Mouse (Mus musculus) lung, embryonic 15.5 days (tissue): ENCODE measurements around the gene Ppp2r3a. TPM values are rescaled to one million over a fixed set of nuclear protein-coding genes. Genes with fewer than 3 reads are reported as not detected.

ENCODE experiments used
- ATAC-seq: fragments of 200-750 bp; cut with Nextera tagmentation; 2 replicates; pipeline ENCODE4 v1.8.0; 2017; ENCODE audit warnings: moderate number of reproducible peaks, borderline replicate concordance; ENCODE audit not compliant: low FRiP score, low TSS enrichment; ENCODE audit errors: extremely low read depth
- H3K27ac ChIP-seq: fragments of 300-500 bp; sonication (generic); 2 replicates; pipeline ENCODE4 v1.5.1; 2015; ENCODE audit warnings: moderate library complexity, mild to moderate bottlenecking, inconsistent platforms
- H3K27me3 ChIP-seq: fragments of 300-500 bp; sonication (generic); 2 replicates; pipeline ENCODE4 v1.6.1; 2015; ENCODE audit warnings: inconsistent platforms
- H3K36me3 ChIP-seq: fragments of 300-500 bp; sonication (generic); 2 replicates; pipeline ENCODE4 v1.6.1; 2015; ENCODE audit warnings: inconsistent platforms
- H3K4me1 ChIP-seq: fragments of 300-500 bp; sonication (generic); 2 replicates; pipeline ENCODE4 v1.6.1; 2015; ENCODE audit warnings: inconsistent platforms
- H3K4me2 ChIP-seq: fragments of 300-500 bp; sonication (generic); 2 replicates; pipeline ENCODE4 v1.6.1; 2015; ENCODE audit warnings: inconsistent platforms, mild to moderate bottlenecking, moderate library complexity
- H3K4me3 ChIP-seq: fragments of 300-500 bp; sonication (generic); 2 replicates; pipeline ENCODE4 v1.5.1; 2015; ENCODE audit warnings: mild to moderate bottlenecking, inconsistent platforms
- H3K9ac ChIP-seq: fragments of 300-500 bp; sonication (generic); 2 replicates; pipeline ENCODE4 v1.6.1; 2015; ENCODE audit warnings: inconsistent platforms
- H3K9me3 ChIP-seq: fragments of 300-500 bp; sonication (generic); 2 replicates; pipeline ENCODE4 v1.6.1; 2016; ENCODE audit warnings: inconsistent platforms
- WGBS: fragments of 180-500 bp; shearing (Covaris S2); methylation state at CpG from one replicate; pipeline ENCODE4 v1.1.7; 2015; 5-methylcytosine and 5-hydroxymethylcytosine counted together
- polyA plus RNA-seq: library from polyadenylated mRNA; unstranded; fragments of >200 nt; fragmentation: Nextera tagmentation; extraction: Ambion mirVana; gene quantifications from 2 replicates; pipeline ENCODE4 v1.2.1, GENCODE M21; 2015

Ppp2r3a gene
- polyA plus RNA-seq, 1 experiment from 2014 or later, result 12.2 TPM

- Histone ChIP-seq H3K9ac (no peak overlapping the region), H3K4me1 (peaks cover 5% of the 10 kb centered on the region; the same call in 1 of the 2 replicates), H3K27me3 (no peaks in the 10 kb centered on the region), H3K36me3 (no peaks in the 10 kb centered on the region), H3K27ac (0 out of 2 replicates have a peak overlapping the region, but pooled peaks have one; percentile 15), H3K4me3 (peak overlapping the region; percentile 73; the same call in 1 of the 2 replicates), H3K4me2 (peak overlapping the region; percentile 82), H3K9me3 (no peaks in the 10 kb centered on the region)
- 38% methylated on average over 5 of the region's 5 CpGs for WGBS
- no peak for ATAC-seq
Measured at GRCm38 (mm10) chr9:101072506-101072905, 179.1 kb downstream of the Ppp2r3a start.

DNA sequence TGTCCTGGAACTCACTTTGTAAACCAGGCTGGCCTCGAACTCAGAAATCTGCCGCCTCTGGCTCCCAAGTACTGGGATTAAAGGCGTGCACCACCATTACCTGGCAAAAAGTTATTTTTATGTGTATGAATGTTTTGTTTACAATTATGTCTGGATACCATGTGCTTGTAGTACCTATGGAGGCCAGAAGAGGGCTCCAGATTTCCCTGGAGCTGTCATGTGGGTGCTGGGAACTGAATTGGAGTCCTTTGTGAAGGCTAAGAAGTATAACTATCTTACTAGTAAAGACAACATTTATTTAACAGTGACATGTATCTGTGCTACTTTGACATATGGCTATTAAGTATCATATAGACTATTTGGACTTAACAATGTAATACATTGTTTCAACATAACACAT is 181.8 kb downstream of the Ppp2r3a start:
- H3K27me3 ChIP-seq, result no peaks in the 10 kb centered on the region
- H3K4me1 ChIP-seq, result peaks cover 4% of the 10 kb centered on the region; the same call in 1 of the 2 replicates
- H3K36me3 ChIP-seq, result no peaks in the 10 kb centered on the region
- H3K4me2 ChIP-seq, result no peak overlapping the region
- H3K4me3 ChIP-seq, result no peak overlapping the region
- no peak overlapping the region for H3K9ac ChIP-seq
- 93% methylated on average over 3 of the region's 3 CpGs for WGBS
- H3K27ac ChIP-seq, result no peak overlapping the region
- no peaks in the 10 kb centered on the region for H3K9me3 ChIP-seq
- ATAC-seq, result no peak

- no peak overlapping the region for H3K4me3 ChIP-seq
- no peak for ATAC-seq
- WGBS, result 58% methylated on average over 3 of the region's 3 CpGs
Measured at GRCm38 (mm10) chr9:101065076-101065602, 186.5 kb downstream of the Ppp2r3a start.

GRCm38 (mm10) chr9:101062253-101062780 is 189.3 kb downstream of the Ppp2r3a start:
- H3K9ac ChIP-seq, result no peak overlapping the region
- 37% methylated on average over 6 of the region's 6 CpGs for WGBS
- peak; percentile 27; the same call in 1 of the 2 replicates for ATAC-seq
- H3K9me3 ChIP-seq, result no peaks in the 10 kb centered on the region
- H3K4me1 ChIP-seq, result 0 out of 2 replicates have a peak, but pooled peaks cover 9% of the 10 kb centered on the region
- H3K4me3 ChIP-seq, result no peak overlapping the region
- H3K27ac ChIP-seq, result no peak overlapping the region
- no peaks in the 10 kb centered on the region for H3K27me3 ChIP-seq
- no peak overlapping the region for H3K4me2 ChIP-seq
- H3K36me3 ChIP-seq, result no peaks in the 10 kb centered on the region

More at GRCm38 (mm10) chr9:101065076-101065602, 186.5 kb downstream of the Ppp2r3a start:
- no peak overlapping the region for H3K9ac ChIP-seq
- H3K9me3 ChIP-seq, result no peaks in the 10 kb centered on the region
- no peak overlapping the region for H3K27ac ChIP-seq
- H3K27me3 ChIP-seq, result no peaks in the 10 kb centered on the region
- no peak overlapping the region for H3K4me2 ChIP-seq
- H3K4me1 ChIP-seq, result 0 out of 2 replicates have a peak, but pooled peaks cover 9% of the 10 kb centered on the region
- no peaks in the 10 kb centered on the region for H3K36me3 ChIP-seq

GRCm38 (mm10) chr9:101061035-101061434 is 190.6 kb downstream of the Ppp2r3a start:
- Histone ChIP-seq H3K27ac (no peak overlapping the region), H3K4me2 (no peak overlapping the region), H3K4me1 (0 out of 2 replicates have a peak, but pooled peaks cover 9% of the 10 kb centered on the region), H3K9ac (no peak overlapping the region), H3K4me3 (no peak overlapping the region), H3K27me3 (no peaks in the 10 kb centered on the region), H3K36me3 (no peaks in the 10 kb centered on the region), H3K9me3 (no peaks in the 10 kb centered on the region)
- ATAC-seq, result no peak; the same call in 1 of the 2 replicates
- 61% methylated on average over 11 of the region's 11 CpGs for WGBS

- Histone ChIP-seq H3K9ac (no peak overlapping the region), H3K27me3 (no peaks in the 10 kb centered on the region), H3K4me1 (0 out of 2 replicates have a peak, but pooled peaks cover 5% of the 10 kb centered on the region), H3K9me3 (no peaks in the 10 kb centered on the region), H3K4me2 (no peak overlapping the region), H3K36me3 (no peaks in the 10 kb centered on the region), H3K27ac (no peak overlapping the region), H3K4me3 (no peak overlapping the region)
- ATAC-seq, result no peak
- 88% methylated on average over 4 of the region's 4 CpGs for WGBS
Measured at GRCm38 (mm10) chr9:101057156-101057555, 194.4 kb downstream of the Ppp2r3a start.

Other genes with a start within 250 kb of the Ppp2r3a start
- gene Pccb, start 216.9 kb downstream of the Ppp2r3a start, polyA plus RNA-seq, result 22.7 and 23.2 TPM in 2 replicates
- gene Msl2, start 177.7 kb downstream of the Ppp2r3a start, polyA plus RNA-seq, result 5.9 and 6.8 TPM in 2 replicates